Mouse (Mus musculus): ENCODE data around the gene Tnr. TPM values are rescaled to one million over a fixed set of nuclear protein-coding genes. Genes with fewer than 3 reads are reported as not detected.
A peak's percentile ranks its signal among the peaks of the same experiment; 100 is the strongest.

Tnr gene
- polyA plus RNA-seq, 1 experiment: 6.9 TPM

DNA sequence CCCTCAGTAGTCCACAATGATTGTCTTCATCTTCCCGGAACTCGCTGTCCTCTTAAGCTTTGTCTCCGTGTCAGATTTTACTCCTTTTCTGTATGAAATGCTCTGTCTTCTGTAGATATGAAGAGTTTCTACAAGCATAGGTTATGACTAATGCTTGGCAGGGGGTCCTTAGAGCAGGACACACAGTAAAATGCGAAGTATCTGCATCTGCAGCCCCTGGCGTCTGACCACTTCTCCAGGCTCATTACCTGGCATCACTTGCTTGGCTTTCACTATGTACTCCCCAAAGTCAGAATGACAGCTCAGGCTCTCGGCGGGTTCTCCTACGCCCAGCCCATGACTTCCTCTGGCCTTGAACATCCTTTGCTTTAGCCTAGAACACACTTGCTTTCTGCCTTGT lies 147.6 kb downstream of the Tnr start:
- TF ChIP-seq CTCF (IDR thresholded peaks at IDR 0.05; ENCODE audit: borderline replicate concordance, extremely low read depth, insufficient read depth, insufficient read length) (no peak), POLR2A (IDR thresholded peaks at IDR 0.05; ENCODE audit: borderline replicate concordance, extremely low read depth, insufficient read depth, insufficient read length, poor library complexity, severe bottlenecking) (no peak)

GRCm38 (mm10) chr1:159674240-159674639 lies 150.7 kb downstream of the Tnr start:
- TF ChIP-seq CTCF (IDR thresholded peaks at IDR 0.05; ENCODE audit: borderline replicate concordance, extremely low read depth, insufficient read depth, insufficient read length) (no peak), POLR2A (IDR thresholded peaks at IDR 0.05; ENCODE audit: borderline replicate concordance, extremely low read depth, insufficient read depth, insufficient read length, poor library complexity, severe bottlenecking) (no peak)
- DNase-seq (ENCODE audit: low read depth): no peak

More for the DNA sequence above, 147.6 kb downstream of the Tnr start:
- DNase-seq (ENCODE audit: low read depth): no peak

- no peak for DNase-seq (ENCODE audit: low read depth)
- no peak for TF ChIP-seq POLR2A (IDR thresholded peaks at IDR 0.05; ENCODE audit: borderline replicate concordance, extremely low read depth, insufficient read depth, insufficient read length, poor library complexity, severe bottlenecking)
- TF ChIP-seq CTCF (IDR thresholded peaks at IDR 0.05; ENCODE audit: borderline replicate concordance, extremely low read depth, insufficient read depth, insufficient read length): no peak
Measured at GRCm38 (mm10) chr1:159675472-159675871, 151.9 kb downstream of the Tnr start.

- TF ChIP-seq POLR2A (IDR thresholded peaks at IDR 0.05; ENCODE audit: borderline replicate concordance, extremely low read depth, insufficient read depth, insufficient read length, poor library complexity, severe bottlenecking) (no peak), CTCF (IDR thresholded peaks at IDR 0.05; ENCODE audit: borderline replicate concordance, extremely low read depth, insufficient read depth, insufficient read length) (no peak)
- DNase-seq (ENCODE audit: low read depth): no peak
Measured at GRCm38 (mm10) chr1:159678221-159678935, 154.8 kb downstream of the Tnr start.

GRCm38 (mm10) chr1:159681252-159681651 lies 157.7 kb downstream of the Tnr start:
- no peak for DNase-seq (ENCODE audit: low read depth)
- TF ChIP-seq POLR2A (IDR thresholded peaks at IDR 0.05; ENCODE audit: borderline replicate concordance, extremely low read depth, insufficient read depth, insufficient read length, poor library complexity, severe bottlenecking): no peak
- TF ChIP-seq CTCF (IDR thresholded peaks at IDR 0.05; ENCODE audit: borderline replicate concordance, extremely low read depth, insufficient read depth, insufficient read length): no peak

DNA sequence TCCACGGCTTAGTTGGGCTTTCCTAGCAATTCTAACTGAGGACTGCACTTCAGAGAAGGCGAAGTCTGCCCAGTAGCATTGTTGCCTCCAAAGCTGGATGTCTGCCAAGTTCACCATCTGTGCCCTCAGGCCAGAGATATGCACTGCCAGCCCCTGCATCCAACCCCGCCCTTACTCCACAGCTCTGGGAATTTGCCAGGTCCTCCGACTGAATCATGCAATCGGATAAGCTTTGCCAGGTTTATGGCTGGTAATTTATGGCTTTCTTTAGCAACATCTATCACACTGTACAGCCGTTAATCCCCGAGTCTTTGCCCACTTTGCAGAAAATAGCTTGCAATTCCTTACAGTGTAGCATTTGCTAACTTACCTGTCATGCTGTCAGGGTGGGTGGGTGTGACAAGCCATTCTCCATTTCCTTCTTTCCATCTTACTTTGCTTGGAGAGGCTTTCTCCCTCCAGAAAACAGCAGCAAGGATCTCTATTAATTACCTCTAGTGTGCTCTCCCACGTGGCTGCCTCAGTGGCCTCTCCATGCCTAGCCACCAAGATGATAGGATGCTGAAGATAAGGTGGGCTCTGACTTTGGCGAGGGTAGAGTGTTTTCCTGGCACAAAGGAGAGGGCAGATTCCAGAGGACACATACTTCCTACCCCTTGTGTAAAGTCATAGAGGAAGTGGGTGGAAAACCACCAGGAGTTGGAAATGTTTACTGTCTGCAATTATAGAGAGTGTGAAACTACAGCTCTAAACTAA lies 163.1 kb downstream of the Tnr start:
- TF ChIP-seq POLR2A (IDR thresholded peaks at IDR 0.05; ENCODE audit: borderline replicate concordance, extremely low read depth, insufficient read depth, insufficient read length, poor library complexity, severe bottlenecking) (no peak), CTCF (IDR thresholded peaks at IDR 0.05; ENCODE audit: borderline replicate concordance, extremely low read depth, insufficient read depth, insufficient read length) (no peak)
- DNase-seq (ENCODE audit: low read depth): peak; percentile 96

DNA sequence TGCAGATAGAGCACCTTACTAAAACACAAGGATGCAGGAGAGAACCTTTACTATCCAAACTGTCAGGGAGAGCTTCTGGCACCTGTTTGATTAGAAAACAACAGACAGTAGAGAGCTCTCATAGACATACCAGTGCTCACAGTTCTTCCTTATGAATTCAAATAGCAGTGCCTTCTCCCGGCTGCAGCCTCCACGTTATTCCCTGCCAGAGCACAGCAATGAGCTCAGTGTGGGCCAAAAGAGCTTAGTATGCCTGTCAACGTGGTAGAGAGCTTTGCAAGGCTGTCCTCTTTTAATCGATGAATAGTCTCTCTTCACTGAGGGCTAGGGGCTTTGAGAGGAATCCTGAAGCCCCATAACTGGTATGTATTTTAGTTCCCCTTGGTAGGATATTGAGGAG lies 173.1 kb downstream of the Tnr start:
- DNase-seq (ENCODE audit: low read depth): no peak
- TF ChIP-seq POLR2A (IDR thresholded peaks at IDR 0.05; ENCODE audit: borderline replicate concordance, extremely low read depth, insufficient read depth, insufficient read length, poor library complexity, severe bottlenecking): no peak
- TF ChIP-seq CTCF (IDR thresholded peaks at IDR 0.05; ENCODE audit: borderline replicate concordance, extremely low read depth, insufficient read depth, insufficient read length): no peak

GRCm38 (mm10) chr1:159702038-159702437 lies 178.5 kb downstream of the Tnr start:
- peak; percentile 56 for DNase-seq (ENCODE audit: low read depth)
- TF ChIP-seq CTCF (IDR thresholded peaks at IDR 0.05; ENCODE audit: borderline replicate concordance, extremely low read depth, insufficient read depth, insufficient read length) (no peak), POLR2A (IDR thresholded peaks at IDR 0.05; ENCODE audit: borderline replicate concordance, extremely low read depth, insufficient read depth, insufficient read length, poor library complexity, severe bottlenecking) (no peak)

DNA sequence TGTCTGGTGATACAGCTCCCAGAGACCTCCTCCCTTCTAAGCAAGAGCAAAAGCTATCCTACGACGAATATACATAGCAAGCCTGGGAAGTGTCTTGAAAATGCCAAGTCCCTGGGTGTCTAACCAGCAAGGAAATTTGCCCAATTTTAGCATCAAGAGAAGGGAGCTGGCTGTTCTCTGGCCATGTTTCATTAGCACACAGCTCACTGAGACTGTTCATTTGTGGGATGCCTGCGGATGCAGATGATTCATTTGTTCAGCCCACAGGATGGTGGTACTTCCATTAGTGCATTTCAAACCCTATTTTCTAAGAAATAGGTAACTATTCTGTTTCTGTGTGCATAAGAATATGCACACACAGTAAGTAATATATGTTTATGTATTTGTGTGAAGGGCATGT lies 181.4 kb downstream of the Tnr start:
- no peak for TF ChIP-seq CTCF (IDR thresholded peaks at IDR 0.05; ENCODE audit: borderline replicate concordance, extremely low read depth, insufficient read depth, insufficient read length)
- TF ChIP-seq POLR2A (IDR thresholded peaks at IDR 0.05; ENCODE audit: borderline replicate concordance, extremely low read depth, insufficient read depth, insufficient read length, poor library complexity, severe bottlenecking): no peak

DNA sequence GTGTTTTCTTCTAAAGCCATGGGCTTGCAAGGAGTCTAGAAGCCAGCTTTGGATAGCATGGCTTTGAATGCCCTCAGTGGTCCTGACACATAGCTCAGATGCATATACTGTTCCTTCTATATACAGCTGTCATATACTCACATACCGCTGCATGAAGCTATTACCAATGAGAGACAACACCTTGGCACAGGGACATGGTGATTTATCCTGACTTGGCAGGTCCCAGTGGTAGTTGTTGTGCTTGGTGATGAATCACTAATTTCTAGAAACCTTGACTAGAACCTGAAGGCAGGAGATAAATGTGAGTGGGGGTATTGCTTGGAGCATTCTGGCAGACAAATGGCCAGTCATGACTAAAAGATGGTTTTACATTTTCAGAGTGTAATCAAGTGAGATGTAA lies 192.7 kb downstream of the Tnr start:
- DNase-seq (ENCODE audit: low read depth): no peak
- TF ChIP-seq POLR2A (IDR thresholded peaks at IDR 0.05; ENCODE audit: borderline replicate concordance, extremely low read depth, insufficient read depth, insufficient read length, poor library complexity, severe bottlenecking): no peak
- no peak for TF ChIP-seq CTCF (IDR thresholded peaks at IDR 0.05; ENCODE audit: borderline replicate concordance, extremely low read depth, insufficient read depth, insufficient read length)

More for the DNA sequence above, 181.4 kb downstream of the Tnr start:
- no peak for DNase-seq (ENCODE audit: low read depth)

DNA sequence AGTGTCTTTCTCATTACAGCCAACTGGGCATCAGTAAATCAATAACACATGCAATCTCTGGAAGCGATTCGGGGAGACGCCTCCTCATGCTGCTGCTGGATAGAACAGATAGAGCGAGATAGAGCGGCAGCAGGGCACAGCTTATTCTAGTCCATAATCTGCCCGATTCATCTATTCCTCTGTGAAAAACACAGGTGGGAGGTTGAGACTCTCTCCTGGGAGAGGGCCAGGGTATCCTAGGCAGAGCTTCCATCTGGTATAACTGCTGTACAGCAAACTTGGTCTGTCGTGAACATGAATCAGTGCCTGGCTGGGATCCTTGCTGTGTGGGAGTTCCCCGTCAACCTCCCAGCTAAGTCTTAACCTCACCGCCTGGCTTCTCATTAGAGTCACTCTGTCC lies 193.4 kb downstream of the Tnr start:
- TF ChIP-seq CTCF (IDR thresholded peaks at IDR 0.05; ENCODE audit: borderline replicate concordance, extremely low read depth, insufficient read depth, insufficient read length): no peak
- TF ChIP-seq POLR2A (IDR thresholded peaks at IDR 0.05; ENCODE audit: borderline replicate concordance, extremely low read depth, insufficient read depth, insufficient read length, poor library complexity, severe bottlenecking): no peak
- DNase-seq (ENCODE audit: low read depth): peak; percentile 31
